Mouse (Mus musculus): Measurements from ENCODE around the gene Tra2a. TPM values are rescaled to one million over a fixed set of nuclear protein-coding genes. Genes with fewer than 3 reads are reported as not detected.

The Tra2a gene
- total RNA-seq, 1 experiment from 2014 or later: 85.4 TPM

DNA sequence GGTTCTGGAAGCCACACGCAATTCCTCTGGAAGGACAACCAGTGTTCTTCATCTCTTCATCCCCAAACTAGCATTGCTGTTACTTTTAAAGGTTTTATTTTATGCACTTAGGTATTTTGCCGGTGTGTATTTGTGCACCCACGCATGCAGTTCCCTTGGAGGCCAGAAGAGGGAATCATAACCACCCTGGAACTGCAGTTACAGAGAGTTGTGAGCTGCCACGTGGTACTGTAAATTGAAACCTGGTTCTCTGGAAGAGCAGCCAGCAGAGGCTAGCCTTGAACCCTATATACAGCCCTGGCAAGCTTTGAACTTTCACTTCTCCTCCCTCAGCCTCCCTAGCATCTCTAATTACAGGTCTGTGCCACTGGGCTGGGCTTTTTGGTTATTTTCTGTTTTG, 30.5 kb downstream of the Tra2a start:
- DNase-seq: peak; percentile 42

GRCm38 (mm10) chr6:49228126-49228679, 35.6 kb downstream of the Tra2a start:
- DNase-seq: peak; percentile 57

DNA sequence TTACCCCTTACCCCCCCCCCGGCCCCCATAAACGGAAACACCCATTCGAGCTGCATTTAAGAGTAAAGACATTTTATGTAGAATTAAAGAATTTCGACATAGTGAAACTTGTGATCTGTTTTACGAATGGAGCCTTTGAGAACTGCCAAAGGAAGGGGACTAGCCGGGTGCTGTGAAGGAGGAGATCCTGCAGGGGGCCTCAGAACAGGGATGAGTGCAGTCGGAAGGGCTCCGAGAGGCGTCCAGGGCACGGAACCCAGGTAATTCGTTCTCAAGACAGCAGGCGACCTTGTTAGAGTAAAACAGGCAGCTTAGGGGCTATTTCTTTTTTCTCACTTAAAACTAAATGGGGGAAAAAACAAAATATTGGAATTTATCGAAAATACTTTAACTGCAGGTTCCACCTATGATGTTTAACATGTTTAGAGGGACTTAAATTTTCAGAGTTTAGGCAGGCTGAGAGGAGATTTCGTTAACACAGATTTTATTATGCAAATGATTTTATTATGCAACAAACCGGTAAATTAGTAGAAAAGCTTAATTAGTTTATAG, 36.6 kb downstream of the Tra2a start:
- peak; percentile 56 for DNase-seq

GRCm38 (mm10) chr6:49225728-49226123, 38.1 kb downstream of the Tra2a start:
- DNase-seq: no peak

DNA sequence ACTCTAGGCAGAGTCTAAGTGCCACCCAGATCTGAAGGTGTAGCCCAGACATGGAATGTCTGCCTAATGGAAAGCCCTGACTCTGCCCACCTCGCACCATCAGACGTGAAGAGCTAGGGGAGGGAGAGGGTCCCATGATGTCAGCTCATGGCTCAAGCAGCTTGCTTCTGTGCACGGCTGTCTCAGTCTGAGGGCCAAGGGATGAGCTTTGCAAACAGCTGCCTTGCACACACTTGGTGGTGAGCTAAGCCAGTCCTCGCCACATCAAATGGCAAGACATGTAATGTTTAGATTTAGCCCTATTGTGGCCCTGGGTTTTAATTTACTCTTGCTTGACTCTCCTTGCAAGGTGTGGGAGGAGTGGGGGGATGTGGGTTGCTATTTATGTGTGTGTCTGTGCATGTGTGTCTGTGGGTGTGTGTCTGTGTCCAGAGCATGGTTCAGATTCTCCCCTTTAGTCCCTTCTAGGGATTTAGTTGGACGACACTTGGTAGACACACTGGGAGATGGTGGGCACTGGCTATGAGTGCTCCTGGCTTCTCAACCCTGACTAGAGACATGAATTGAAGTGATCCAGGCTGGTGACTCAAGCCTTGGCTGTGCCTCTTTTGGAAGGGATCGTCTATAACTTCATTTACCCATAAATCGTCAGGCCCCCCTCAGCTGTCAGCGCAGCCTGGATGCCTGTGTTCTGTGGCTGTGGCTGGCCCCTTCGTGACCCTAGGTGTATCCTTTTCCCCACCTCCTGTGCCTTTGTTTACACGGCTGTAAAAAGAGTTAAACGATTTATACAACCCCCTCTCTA, 38.7 kb downstream of the Tra2a start:
- DNase-seq: no peak

DNA sequence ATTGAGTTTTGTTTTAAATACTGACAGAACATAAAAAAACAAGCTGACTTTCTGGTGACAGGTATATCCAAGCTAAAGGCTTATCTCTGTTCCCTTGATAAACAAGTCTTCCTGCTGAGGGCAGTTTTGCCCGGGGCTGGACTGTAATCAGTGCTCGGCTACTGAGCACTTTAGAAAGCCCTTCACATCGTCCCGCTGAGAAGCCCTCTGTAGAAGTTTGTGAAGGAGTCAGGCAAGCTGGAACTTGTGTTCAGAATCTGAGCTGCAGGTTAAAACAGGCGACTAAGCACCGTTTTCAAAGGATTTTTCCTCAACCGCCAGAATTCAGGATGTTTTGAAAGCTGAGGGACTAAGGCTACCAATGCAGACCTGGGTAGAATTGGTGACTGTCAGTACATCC, 41.9 kb downstream of the Tra2a start:
- DNase-seq: no peak

- no peak for DNase-seq
These were observed 43.8 kb downstream of the Tra2a start for GRCm38 (mm10) chr6:49219920-49220604.

- DNase-seq: no peak
These were observed 44.8 kb downstream of the Tra2a start for GRCm38 (mm10) chr6:49219001-49219560.

- DNase-seq: no peak
These were observed 45.5 kb downstream of the Tra2a start for GRCm38 (mm10) chr6:49218275-49218802.

DNA sequence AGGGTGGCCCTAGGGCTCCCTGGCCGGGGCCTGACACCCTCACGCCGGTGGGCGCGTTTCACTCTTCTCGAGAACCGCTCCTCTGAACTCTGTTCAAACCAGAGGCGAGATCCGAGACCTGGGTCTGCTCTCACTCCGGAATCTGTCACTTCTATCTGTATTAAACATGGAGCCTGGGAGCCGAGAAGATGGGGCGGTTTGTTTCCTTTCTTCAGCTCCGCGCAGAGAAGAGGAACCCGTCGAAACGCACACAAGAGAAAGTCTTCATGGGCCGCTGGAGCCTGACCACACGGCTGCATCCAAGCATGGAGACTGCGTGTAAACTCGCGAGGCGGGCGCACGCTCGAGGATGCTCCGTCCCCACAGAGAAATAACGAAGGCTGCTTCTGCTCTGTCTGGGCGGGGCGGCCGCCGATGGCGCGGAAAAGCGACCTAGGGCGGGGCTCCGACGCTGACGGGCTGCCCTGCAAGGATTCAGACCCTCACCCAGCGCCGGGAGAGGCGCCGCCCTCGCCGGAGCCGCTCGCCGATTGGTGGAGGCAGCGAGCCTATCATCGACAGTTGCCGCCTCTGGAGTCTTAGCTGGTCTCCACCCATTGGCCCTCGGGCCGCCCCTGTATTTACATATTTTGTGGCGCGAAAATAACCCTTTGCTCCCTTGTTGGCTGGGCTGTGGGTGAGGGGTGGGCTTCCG, 46.1 kb downstream of the Tra2a start:
- peak; percentile 85 for DNase-seq

DNA sequence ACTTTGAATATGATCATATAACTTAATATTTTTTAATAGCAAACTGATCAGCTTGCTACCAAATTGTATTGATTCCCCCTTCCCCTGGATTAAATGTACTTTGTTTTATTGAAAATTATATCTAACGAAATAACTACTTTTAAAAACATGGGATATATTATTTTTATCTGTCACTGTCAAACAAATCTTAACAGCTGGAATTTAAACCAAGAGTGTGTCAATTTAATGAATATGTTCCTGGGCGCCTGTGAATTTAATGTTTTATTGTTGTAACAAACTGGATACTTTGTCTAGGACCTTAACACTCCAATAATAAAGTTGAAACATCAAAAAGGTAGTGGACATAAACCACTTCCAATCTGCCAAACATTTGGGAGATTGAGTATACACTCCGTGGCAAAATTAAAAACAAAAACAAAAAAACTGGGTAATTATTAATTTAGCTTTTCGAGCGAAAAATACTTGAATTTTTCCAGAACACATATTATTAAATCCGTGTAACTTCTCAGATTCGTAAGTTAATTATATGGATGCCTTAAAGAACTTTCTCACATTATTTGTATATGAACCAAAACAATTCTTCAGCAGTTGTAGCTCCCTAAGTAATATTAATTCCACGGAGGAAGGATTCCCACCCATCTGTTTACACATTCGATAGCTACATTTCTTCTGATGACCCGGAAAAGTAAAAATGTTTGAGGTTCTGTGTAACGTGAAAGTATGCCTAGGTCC, 46.9 kb downstream of the Tra2a start:
- no peak for DNase-seq

GRCm38 (mm10) chr6:49215748-49216585, 47.9 kb downstream of the Tra2a start:
- no peak for DNase-seq

DNA sequence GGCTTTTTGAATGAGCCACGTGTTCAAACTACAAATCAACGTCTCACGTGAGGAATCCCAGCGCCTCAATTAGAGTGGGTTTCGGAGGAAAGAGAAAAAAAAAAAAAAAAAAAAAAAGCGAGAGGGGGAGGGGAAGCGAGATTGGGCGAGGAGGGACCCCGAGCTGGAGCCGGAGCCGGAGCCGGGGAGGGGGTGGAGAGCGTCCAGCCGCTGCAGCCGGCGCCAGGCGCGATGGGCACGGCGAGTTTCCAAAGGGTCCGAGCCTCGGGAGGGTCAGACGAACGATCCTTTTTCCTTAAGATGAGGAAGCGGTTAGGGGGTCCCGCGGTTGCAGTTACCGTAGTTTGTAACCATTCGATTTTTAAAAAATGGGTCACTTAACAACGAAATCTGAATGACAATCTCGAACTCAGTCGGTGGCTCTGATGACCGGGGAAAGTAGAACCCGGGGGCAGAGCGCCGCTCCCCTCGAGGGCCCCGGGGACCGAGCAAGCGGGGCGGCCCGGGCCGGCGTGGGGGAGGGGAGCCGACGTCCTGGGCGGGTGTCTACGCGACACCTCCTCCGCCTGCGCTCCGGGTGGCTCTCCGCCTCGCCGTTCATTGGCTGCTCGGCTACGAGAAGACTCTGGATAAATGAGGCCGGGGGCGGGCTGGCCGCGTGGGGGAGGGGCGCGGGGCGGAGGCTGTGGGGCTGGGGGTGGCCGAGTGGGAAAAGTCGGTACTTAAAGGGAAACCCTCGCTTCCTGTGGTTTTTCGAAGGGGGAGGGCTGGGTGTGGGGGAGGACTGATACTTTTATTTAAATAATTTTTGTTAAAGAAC, 48.7 kb downstream of the Tra2a start, which contains the start of gene Igf2bp3:
Igf2bp3 (minus strand) TSS at position 30 of the 820 bp plus-strand sequence.
- peak; percentile 79 for DNase-seq

DNA sequence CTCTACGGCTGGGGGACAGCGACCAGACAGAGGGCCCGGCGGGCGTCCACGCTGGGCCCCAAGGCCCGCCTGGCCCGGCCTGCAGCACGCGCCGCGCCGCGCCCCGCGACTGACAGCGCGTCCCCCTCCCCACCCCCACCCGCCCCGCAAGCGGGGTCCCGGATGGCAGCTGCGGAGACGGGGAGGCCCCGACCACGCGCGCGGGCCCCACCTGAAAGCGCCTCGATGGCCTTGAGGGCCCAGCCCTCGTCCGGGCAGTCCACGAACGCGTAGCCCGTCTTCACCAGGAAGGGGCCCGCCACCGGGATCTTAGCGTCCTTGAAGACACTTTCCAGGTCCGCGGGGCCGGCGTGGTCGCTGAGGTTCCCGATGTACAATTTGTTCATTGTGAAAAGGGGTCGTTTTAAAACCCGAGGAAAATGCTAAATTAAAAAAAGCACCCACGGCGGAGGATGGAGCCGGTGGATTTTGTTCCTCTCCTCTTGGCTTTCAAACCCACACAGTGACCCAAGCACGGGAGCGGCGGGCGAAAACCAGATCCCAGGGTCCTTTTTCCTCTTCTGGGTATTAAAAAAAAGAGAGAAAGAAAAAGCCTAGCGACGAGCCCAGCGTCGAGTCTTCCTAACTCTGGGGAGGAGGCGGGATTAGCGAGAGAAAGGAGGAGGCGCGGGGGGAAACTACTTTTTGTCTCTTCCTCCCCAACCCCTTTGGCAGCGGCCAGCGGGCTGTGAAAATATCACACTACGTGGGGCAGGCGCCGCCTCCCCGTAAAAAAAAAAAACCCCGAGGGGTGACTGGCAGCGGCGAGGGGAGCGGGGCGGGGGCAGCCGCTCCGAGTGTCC, 49.5 kb downstream of the Tra2a start:
- DNase-seq: peak; percentile 51

DNA sequence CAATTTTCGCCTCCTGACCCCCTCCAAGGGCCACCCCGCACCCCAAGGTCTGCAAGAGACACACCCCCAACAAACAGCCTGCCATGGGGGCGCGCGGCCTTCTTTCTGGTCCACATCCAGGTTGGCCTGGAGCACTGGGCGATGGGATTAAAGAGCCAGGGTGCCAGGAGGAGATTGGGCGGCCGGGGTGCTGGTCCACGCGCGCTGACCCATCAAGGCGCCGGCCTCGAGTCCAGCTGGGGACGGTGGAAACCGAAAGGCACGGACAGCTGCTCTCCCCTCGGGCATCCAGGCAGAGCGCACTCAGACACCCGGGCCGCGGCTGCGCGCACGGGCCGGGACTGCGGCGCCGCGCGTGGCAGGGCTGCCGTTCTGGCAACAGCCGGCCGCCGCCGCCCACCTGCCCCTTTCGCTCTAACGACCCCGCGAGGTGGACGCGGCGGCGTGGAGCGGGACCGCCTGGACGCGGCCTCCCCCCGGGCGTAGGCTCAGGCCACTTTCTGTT, 50.2 kb downstream of the Tra2a start:
- DNase-seq: peak; percentile 56

DNA sequence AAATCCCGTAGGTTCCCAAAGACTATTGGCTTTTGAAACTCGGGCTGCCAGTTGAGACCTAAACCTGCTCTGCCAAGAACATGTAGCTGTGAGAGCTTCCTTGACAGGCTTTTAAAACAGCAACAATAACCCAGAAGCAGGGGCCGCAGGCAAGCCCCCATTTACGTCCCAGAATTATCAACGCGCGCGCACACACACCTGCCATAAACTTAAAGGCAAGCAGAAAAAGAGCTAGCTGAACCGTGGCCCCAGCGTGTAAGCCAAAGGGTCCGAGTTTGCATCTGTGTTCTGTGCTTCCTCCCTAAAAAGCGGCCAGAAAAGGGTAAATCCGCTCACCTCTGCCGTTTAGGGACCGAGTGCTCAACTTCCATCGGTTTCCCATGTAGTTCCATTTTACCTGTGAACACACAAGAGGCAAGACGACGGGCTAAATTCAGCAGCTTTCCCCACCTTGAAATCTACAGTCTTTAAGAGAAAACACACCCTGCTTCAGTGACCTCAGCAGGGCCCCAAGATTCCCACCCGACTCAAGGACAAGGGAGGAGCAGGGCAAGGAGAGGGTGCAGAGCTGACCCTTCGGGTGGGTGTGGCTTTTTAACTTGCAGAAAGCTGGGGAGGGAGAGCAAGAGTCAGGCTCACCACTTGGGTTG, 50.8 kb downstream of the Tra2a start:
- DNase-seq: no peak

GRCm38 (mm10) chr6:49212141-49212540, 51.7 kb downstream of the Tra2a start:
- DNase-seq: no peak

Data from adrenal gland, postnatal 14 days (tissue).